Mouse (Mus musculus) myocyte (in vitro differentiated cells): Measurements from ENCODE around the gene Ces1d. TPM values are rescaled to one million over a fixed set of nuclear protein-coding genes. Genes with fewer than 3 reads are reported as not detected.

Experiments
- H3K27me3 ChIP-seq: one replicate; pipeline ENCODE4 v1.6.1; 2011; ENCODE audit not compliant: control insufficient read depth, insufficient read depth, insufficient read length
- H3K36me3 ChIP-seq: one replicate; pipeline ENCODE4 v1.6.1; 2011; ENCODE audit not compliant: control insufficient read depth, insufficient read depth
- H3K4me2 ChIP-seq: one replicate; pipeline ENCODE4 v1.6.1; 2011; ENCODE audit warnings: low read depth, control low read depth
- H3K4me3 ChIP-seq: one replicate; pipeline ENCODE4 v1.5.1; 2011; ENCODE audit warnings: mild to moderate bottlenecking, control low read depth, moderate library complexity
- H3K79me2 ChIP-seq: one replicate; pipeline ENCODE4 v1.6.1; 2011; ENCODE audit not compliant: control insufficient read depth, insufficient read depth
- H3ac ChIP-seq: one replicate; pipeline ENCODE4 v1.6.1; 2011; ENCODE audit not compliant: control insufficient read depth, insufficient read length
- CEBPB ChIP-seq: IDR thresholded peaks from 2 replicates; pipeline ENCODE4 v1.6.1; 2011; ENCODE audit warnings: mild to moderate bottlenecking, moderate library complexity; ENCODE audit not compliant: poor library complexity, insufficient read depth, severe bottlenecking
- E2F4 ChIP-seq: IDR thresholded peaks from one replicate; pipeline ENCODE4 v1.6.1; 2011; ENCODE audit warnings: mild to moderate bottlenecking, control low read depth, moderate library complexity; ENCODE audit not compliant: insufficient read depth
- MAX ChIP-seq: IDR thresholded peaks from one replicate; pipeline ENCODE4 v1.6.1; 2011; ENCODE audit warnings: low read depth, mild to moderate bottlenecking, control low read depth
- MYOD1 ChIP-seq, 3 experiments: IDR thresholded peaks; one replicate each; pipeline ENCODE4 v1.6.1; 2011; ENCODE audit warnings: control low read depth in 2 of 3, low read depth in 2 of 3, mild to moderate bottlenecking in 2 of 3, moderate library complexity in 1 of 3; ENCODE audit not compliant: insufficient read length in 2 of 3, control insufficient read depth in 1 of 3
- POLR2A ChIP-seq: IDR thresholded peaks from one replicate; pipeline ENCODE4 v1.6.1; 2011; ENCODE audit warnings: low read depth, mild to moderate bottlenecking, control low read depth, moderate library complexity; ENCODE audit not compliant: insufficient read length
- REST ChIP-seq: IDR thresholded peaks from one replicate; pipeline ENCODE4 v1.6.1; 2011; ENCODE audit warnings: mild to moderate bottlenecking, control low read depth, moderate library complexity; ENCODE audit not compliant: insufficient read depth, insufficient read length
- SRF ChIP-seq: IDR thresholded peaks from one replicate; pipeline ENCODE4 v1.6.1; 2011; ENCODE audit warnings: low read depth; ENCODE audit not compliant: control insufficient read depth, insufficient read length
- TCF12 ChIP-seq: IDR thresholded peaks from one replicate; pipeline ENCODE4 v1.6.1; 2011; ENCODE audit warnings: mild to moderate bottlenecking, control low read depth; ENCODE audit not compliant: poor library complexity, insufficient read depth, severe bottlenecking
- TCF3 ChIP-seq: IDR thresholded peaks from one replicate; pipeline ENCODE4 v1.6.1; 2011; ENCODE audit warnings: low read depth, control low read depth; ENCODE audit not compliant: insufficient read length
- USF1 ChIP-seq: IDR thresholded peaks from one replicate; pipeline ENCODE4 v1.6.1; 2011; ENCODE audit warnings: low read depth, mild to moderate bottlenecking, control low read depth, moderate library complexity
- polyA plus RNA-seq: library from polyadenylated mRNA; unstranded; fragments of >200 nt; fragmentation: generic; extraction: Trizol; gene quantifications from one replicate; pipeline ENCODE4 v1.2.1, GENCODE M21; 2012; ENCODE audit warnings: missing spikeins

Ces1d gene
- polyA plus RNA-seq, 1 experiment: not detected

DNA sequence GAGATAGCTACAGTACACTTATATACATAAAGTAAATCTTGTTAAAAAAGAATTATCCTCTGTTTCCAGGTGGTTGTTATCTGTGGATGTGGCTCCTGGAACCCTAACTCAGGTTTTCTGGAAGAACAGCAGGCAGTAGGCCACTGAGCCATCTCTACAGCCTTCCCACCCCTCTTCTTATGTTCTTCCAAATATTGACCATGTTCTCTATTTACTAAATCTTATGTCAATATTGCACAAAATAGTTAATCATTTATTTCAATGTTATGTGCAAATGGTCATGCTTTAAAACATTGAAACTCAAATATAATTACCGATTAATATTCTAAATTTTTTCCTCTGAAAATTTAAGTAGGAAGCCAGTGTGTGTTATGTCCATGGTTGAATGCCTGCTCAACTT is 75.6 kb downstream of the Ces1d start:
- H3K36me3 ChIP-seq: no peaks in the 10 kb centered on the region
- TF ChIP-seq POLR2A (no peak), MAX (no peak), TCF12 (no peak), MYOD1 (IDR thresholded peaks at IDR 0.05; ENCODE audit: control insufficient read depth in 1 of 3, insufficient read length in 2 of 3, low read depth in 2 of 3) (no peak), SRF (no peak), CEBPB (no peak), TCF3 (no peak), E2F4 (no peak), REST (no peak), USF1 (no peak)
- no peaks in the 10 kb centered on the region for H3K27me3 ChIP-seq
- H3K4me3 ChIP-seq: no peak overlapping the region
- H3K79me2 ChIP-seq: no peaks in the 10 kb centered on the region
- no peak overlapping the region for H3K4me2 ChIP-seq
- no peak overlapping the region for H3ac ChIP-seq

Other genes with a start within 250 kb of the Ces1d start
- gene Slc6a2, start 237.8 kb downstream of the Ces1d start, polyA plus RNA-seq: 0.01 TPM
- 0.16 TPM for gene Ces1a, start 149.6 kb downstream of the Ces1d start, polyA plus RNA-seq
- not detected for gene Ces1b, start 117.8 kb downstream of the Ces1d start, polyA plus RNA-seq
- gene Ces1c, start 66.6 kb downstream of the Ces1d start, polyA plus RNA-seq: not detected
- gene Ces1e, start 31.8 kb upstream of the Ces1d start, polyA plus RNA-seq: not detected
- gene Ces1f, start 81.9 kb upstream of the Ces1d start, polyA plus RNA-seq: not detected
- gene Ces1g, start 139.5 kb upstream of the Ces1d start, polyA plus RNA-seq: not detected
- gene Ces1h, start 181.9 kb upstream of the Ces1d start, polyA plus RNA-seq: not detected